Mouse (Mus musculus) heart, embryonic 13.5 days (tissue): ENCODE measurements around the gene Ddr1. TPM values are rescaled to one million over a fixed set of nuclear protein-coding genes. Genes with fewer than 3 reads are reported as not detected.
A peak's percentile ranks its signal among the peaks of the same experiment; 100 is the strongest.

Source experiments
- ATAC-seq: fragments of 200-750 bp; cut with Nextera tagmentation; 2 replicates; pipeline ENCODE4 v1.8.0; 2017; ENCODE audit warnings: moderate TSS enrichment; ENCODE audit not compliant: insufficient number of reproducible peaks, low FRiP score, low TSS enrichment; ENCODE audit errors: extremely low read depth
- H3K27ac ChIP-seq: fragments of 300-500 bp; sonication (generic); replicated peaks from 2 replicates; pipeline ENCODE4 v1.5.1; 2015; ENCODE audit warnings: moderate library complexity, mild to moderate bottlenecking, inconsistent platforms
- H3K27me3 ChIP-seq: fragments of 300-500 bp; sonication (generic); replicated peaks from 2 replicates; pipeline ENCODE4 v1.6.1; 2015; ENCODE audit warnings: mild to moderate bottlenecking, inconsistent platforms
- H3K36me3 ChIP-seq: fragments of 300-500 bp; sonication (generic); 2 replicates; pipeline ENCODE4 v1.6.1; 2015; ENCODE audit warnings: mild to moderate bottlenecking, inconsistent platforms
- H3K4me1 ChIP-seq: fragments of 300-500 bp; sonication (generic); 2 replicates; pipeline ENCODE4 v1.6.1; 2015; ENCODE audit warnings: inconsistent platforms
- H3K4me2 ChIP-seq: fragments of 300-500 bp; sonication (generic); 2 replicates; pipeline ENCODE4 v1.6.1; 2015; ENCODE audit warnings: inconsistent platforms, mild to moderate bottlenecking, moderate library complexity
- H3K4me3 ChIP-seq: fragments of 300-500 bp; sonication (generic); 2 replicates; pipeline ENCODE4 v1.5.1; 2015; ENCODE audit warnings: moderate library complexity, mild to moderate bottlenecking, inconsistent platforms
- H3K9ac ChIP-seq: fragments of 300-500 bp; sonication (generic); 2 replicates; pipeline ENCODE4 v1.6.1; 2015; ENCODE audit warnings: inconsistent platforms, mild to moderate bottlenecking, moderate library complexity
- H3K9me3 ChIP-seq: fragments of 300-500 bp; sonication (generic); 2 replicates; pipeline ENCODE4 v1.6.1; 2016; ENCODE audit warnings: inconsistent platforms
- WGBS: fragments of 180-500 bp; shearing (Covaris S2); methylation state at CpG from one replicate; pipeline ENCODE4 v1.1.7; 2015; ENCODE audit warnings: mixed read lengths; 5-methylcytosine and 5-hydroxymethylcytosine counted together
- polyA plus RNA-seq: library from polyadenylated mRNA; unstranded; fragments of >200 nt; fragmentation: Nextera tagmentation; extraction: Ambion mirVana; gene quantifications from 2 replicates; pipeline ENCODE4 v1.2.1, GENCODE M21; 2015

Ddr1 gene
- polyA plus RNA-seq, result 122 and 130 TPM in 2 replicates

DNA sequence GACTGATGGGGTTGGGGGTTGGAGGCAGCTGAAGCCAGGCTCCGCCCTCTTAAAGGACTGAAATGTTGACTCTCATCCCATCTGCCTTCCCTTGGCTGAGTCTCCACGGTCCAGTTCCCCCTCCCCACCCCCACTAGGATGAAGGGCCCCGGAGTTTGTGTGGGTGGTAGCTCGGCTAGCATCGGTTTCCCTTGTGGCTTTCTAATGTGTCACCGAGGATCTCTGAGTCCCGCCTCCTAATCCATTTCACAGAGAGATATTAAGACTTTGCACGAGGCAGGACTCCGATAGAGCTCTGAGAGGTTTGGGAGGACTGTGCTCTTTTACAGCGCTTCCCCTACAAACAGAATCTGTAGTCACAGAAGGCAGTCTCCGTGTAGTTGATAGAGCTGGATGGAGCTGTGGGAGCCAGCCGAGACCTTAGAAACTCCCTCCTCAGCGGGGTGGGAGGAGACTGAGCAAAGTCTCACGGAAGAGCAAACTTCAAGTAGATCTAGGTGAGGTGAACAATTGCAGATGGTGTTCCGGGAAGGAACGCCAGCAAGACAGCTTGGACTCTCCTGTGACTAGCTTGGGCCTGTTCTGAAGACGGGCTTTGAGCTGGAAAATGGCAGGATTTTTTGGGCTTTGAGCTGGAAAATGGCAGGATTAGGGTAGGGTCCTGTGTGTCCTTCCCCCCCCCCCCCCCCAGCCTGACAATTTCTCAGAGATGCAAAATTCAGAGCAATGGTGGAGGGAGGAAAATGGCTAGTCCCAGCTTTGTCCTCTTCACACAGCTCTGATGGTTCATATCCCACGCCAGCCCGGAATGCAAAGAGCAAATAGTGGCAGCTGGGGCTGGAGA, at the start of gene Ddr1:
TSS of gene Ddr1 (minus strand) at position 1 of the 844 bp plus-strand sequence.
- no peaks in the 10 kb centered on the region for H3K36me3 ChIP-seq
- 8% methylated on average over 19 of the region's 19 CpGs for WGBS
- ATAC-seq, result no peak
- peaks cover 5% of the 10 kb centered on the region; the same call in 1 of the 2 replicates for H3K27me3 ChIP-seq
- H3K4me1 ChIP-seq, result peaks cover 59% of the 10 kb centered on the region
- peak within 1 kb of the TSS; percentile 99 for H3K27ac ChIP-seq
- peak within 1 kb of the TSS; percentile 84 for H3K4me3 ChIP-seq
- peak within 1 kb of the TSS; percentile 86 for H3K9ac ChIP-seq
- H3K4me2 ChIP-seq, result peak within 1 kb of the TSS; percentile 81
- H3K9me3 ChIP-seq, result no peaks in the 10 kb centered on the region

DNA sequence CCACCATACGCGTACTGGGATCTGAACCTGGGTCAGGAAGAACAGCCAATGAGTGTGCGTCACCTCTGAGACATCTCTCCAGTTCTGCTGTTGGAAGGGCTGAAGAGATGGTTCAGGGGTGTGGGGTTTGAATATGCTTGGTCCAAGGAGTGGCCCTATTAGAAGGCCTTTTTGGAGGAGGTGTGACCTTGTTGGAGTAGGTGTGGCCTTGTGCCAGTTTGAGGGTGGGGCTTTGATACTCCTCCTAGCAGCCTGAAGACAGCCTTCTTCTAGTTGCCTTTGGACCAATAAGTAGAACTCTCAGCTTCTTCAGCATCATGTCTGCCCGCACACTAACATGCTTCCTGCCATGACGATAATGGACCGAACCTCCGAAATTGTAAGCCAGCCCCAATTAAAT, 49.2 kb upstream of the Ddr1 start:
- H3K4me2 ChIP-seq, result no peak overlapping the region
- no peak for ATAC-seq
- H3K4me1 ChIP-seq, result peaks cover 18% of the 10 kb centered on the region
- no peaks in the 10 kb centered on the region for H3K9me3 ChIP-seq
- H3K27ac ChIP-seq, result no peak overlapping the region
- H3K36me3 ChIP-seq, result no peaks in the 10 kb centered on the region
- 96% methylated on average over 7 of the region's 7 CpGs for WGBS
- no peak overlapping the region for H3K9ac ChIP-seq
- no peaks in the 10 kb centered on the region for H3K27me3 ChIP-seq
- H3K4me3 ChIP-seq, result no peak overlapping the region

DNA sequence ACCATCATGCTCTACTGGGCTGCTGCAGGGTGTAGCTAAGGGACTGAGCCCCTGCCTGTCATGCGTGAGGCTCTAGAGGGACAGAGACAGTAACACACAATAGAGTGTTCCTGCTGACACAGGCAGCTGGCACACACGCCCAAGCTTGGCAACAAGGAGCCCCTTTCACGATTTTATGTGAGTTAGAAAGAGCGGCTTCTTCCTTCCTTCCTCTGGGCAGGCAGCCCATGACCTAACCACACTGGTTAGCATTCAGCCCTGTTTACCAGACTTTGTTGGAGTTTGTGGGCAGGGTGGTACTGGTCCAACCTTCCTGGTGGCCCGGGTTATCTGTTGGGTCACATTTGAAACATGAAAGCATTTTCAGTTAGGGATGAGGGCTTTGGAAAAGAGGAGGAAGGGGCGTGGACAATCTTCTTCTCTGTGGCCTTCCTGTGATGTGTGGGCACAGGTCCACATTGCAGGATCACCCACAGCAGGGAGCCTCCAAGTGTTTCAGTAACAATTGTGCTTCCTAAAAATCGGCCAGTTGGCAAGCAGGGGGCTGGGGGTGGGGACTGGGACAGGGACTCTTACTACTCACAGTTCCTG, 47.9 kb upstream of the Ddr1 start:
- Histone ChIP-seq H3K27ac (no peak overlapping the region), H3K9ac (no peak overlapping the region), H3K4me3 (no peak overlapping the region), H3K27me3 (no peaks in the 10 kb centered on the region), H3K4me1 (peaks cover 12% of the 10 kb centered on the region), H3K36me3 (no peaks in the 10 kb centered on the region), H3K9me3 (no peaks in the 10 kb centered on the region), H3K4me2 (no peak overlapping the region)
- no peak for ATAC-seq
- WGBS, result 56% methylated on average over 7 of the region's 7 CpGs

DNA sequence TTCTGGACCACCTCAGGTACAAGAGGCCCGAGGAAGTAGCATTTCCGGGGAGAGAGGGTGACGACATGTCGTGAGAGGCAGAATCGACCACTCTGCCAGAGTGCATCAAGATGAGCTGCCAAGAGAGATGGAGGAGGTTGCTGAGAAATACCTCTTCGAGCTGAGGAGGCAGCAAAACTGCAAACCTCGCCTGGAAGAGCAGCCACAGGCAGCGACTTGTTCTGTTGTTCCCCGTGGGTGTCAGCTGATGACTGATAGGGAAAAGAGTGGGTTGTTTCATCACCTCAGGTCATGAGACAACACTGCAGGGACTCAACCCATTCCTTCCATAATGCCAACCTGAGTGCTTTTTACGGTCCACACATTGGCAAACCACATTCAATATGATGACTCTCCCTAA, 45.3 kb upstream of the Ddr1 start:
- ATAC-seq, result no peak
- H3K27ac ChIP-seq, result no peak overlapping the region
- no peaks in the 10 kb centered on the region for H3K36me3 ChIP-seq
- WGBS, result 29% methylated on average over 10 of the region's 10 CpGs
- 0 out of 2 replicates have a peak overlapping the region, but pooled peaks have one; percentile 24 for H3K9ac ChIP-seq
- no peak overlapping the region for H3K4me2 ChIP-seq
- H3K27me3 ChIP-seq, result no peaks in the 10 kb centered on the region
- no peaks in the 10 kb centered on the region for H3K9me3 ChIP-seq
- H3K4me1 ChIP-seq, result peaks cover 12% of the 10 kb centered on the region
- no peak overlapping the region for H3K4me3 ChIP-seq

DNA sequence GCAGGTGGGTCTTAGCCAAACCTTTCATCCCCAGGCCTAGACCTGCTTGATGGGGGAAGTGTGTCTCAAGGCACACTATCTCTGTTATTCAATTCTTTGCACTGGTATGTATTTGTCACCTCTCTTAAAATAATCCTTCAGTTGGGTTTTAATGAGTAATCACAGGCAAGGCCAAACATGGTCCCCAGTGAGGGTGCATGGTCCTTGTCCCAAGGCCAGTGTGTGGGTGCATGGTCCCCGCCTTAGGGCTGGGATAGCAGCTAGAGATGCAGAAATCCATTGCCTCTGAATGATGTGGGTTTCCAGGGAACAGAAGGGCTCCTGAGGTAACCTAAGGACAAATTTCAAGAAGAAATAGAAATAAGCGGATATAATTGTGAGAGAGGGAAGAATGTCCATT, 39.9 kb upstream of the Ddr1 start:
- no peaks in the 10 kb centered on the region for H3K36me3 ChIP-seq
- no peaks in the 10 kb centered on the region for H3K9me3 ChIP-seq
- H3K4me1 ChIP-seq, result peaks cover 7% of the 10 kb centered on the region
- H3K27ac ChIP-seq, result no peak overlapping the region
- peaks cover under 1% of the 10 kb centered on the region; the same call in 1 of the 2 replicates for H3K27me3 ChIP-seq
- ATAC-seq, result no peak
- no peak overlapping the region for H3K4me2 ChIP-seq
- H3K4me3 ChIP-seq, result no peak overlapping the region
- no peak overlapping the region for H3K9ac ChIP-seq
- 91% methylated on average over 2 of the region's 2 CpGs for WGBS

DNA sequence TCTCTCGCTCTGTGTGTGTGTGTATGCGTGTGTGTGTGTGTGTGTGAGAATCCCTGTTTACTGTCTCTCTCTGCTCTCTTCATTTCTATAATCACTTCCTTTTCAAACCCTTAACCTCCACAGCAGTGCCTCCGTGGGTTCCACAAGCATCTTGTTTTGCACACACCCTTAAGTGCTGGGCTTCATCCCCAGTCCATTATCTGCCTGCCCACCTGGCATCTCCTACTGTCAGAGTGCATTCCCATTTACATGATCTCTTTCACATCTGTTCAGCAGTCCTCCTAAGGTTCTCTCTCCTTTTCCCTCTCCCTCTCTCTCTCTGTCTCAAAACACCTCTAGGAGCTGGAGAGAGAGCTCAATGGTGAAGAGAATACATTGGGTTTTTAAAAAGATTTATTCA, 38.5 kb upstream of the Ddr1 start:
- no peak for ATAC-seq
- 0 out of 2 replicates have a peak, but pooled peaks cover 6% of the 10 kb centered on the region for H3K4me1 ChIP-seq
- H3K4me3 ChIP-seq, result no peak overlapping the region
- no peak overlapping the region for H3K9ac ChIP-seq
- 68% methylated on average over 3 of the region's 3 CpGs for WGBS
- no peaks in the 10 kb centered on the region for H3K36me3 ChIP-seq
- H3K27ac ChIP-seq, result 0 out of 2 replicates have a peak overlapping the region, but pooled peaks have one; percentile 0
- no peak overlapping the region for H3K4me2 ChIP-seq
- H3K9me3 ChIP-seq, result no peaks in the 10 kb centered on the region
- peaks cover 4% of the 10 kb centered on the region; the same call in 1 of the 2 replicates for H3K27me3 ChIP-seq

DNA sequence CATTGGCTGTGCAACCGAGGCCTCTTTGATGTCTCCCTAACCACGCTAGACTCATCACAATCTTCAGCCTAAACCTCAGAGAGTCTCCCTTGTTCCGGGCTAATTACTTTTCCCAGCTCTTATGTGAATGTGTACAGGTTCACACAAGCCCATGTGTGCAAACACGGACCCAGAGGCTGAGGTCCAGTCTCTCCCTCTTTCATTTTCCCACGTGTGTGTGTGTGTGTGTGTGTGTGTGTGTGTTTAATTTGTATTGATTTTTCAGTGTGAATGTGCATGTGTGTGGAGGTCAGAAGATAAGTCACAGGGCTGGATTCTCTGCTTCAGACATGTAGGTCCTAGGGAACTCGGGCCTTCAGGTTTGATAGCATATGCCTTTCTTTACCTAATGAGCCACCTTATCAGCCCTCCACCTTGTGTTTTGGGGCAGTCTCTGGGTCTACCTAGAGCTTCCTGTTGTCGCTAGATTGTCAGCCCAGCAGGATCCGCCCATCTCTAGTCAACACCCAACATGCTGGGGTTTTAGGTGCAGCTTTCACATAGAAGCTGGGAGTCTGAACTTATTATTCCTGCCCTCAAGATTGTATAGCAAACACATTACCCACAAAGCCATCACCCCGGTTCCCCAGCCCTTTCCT, 37.3 kb upstream of the Ddr1 start:
- Histone ChIP-seq H3K9me3 (no peaks in the 10 kb centered on the region), H3K27me3 (peaks cover 4% of the 10 kb centered on the region; the same call in 1 of the 2 replicates), H3K9ac (no peak overlapping the region), H3K4me3 (no peak overlapping the region), H3K27ac (no peak overlapping the region; the same call in 1 of the 2 replicates), H3K4me1 (0 out of 2 replicates have a peak, but pooled peaks cover 6% of the 10 kb centered on the region), H3K4me2 (no peak overlapping the region), H3K36me3 (no peaks in the 10 kb centered on the region)
- ATAC-seq, result peak; percentile 40; the same call in 1 of the 2 replicates
- WGBS, result 72% methylated on average over 9 of the region's 9 CpGs

DNA sequence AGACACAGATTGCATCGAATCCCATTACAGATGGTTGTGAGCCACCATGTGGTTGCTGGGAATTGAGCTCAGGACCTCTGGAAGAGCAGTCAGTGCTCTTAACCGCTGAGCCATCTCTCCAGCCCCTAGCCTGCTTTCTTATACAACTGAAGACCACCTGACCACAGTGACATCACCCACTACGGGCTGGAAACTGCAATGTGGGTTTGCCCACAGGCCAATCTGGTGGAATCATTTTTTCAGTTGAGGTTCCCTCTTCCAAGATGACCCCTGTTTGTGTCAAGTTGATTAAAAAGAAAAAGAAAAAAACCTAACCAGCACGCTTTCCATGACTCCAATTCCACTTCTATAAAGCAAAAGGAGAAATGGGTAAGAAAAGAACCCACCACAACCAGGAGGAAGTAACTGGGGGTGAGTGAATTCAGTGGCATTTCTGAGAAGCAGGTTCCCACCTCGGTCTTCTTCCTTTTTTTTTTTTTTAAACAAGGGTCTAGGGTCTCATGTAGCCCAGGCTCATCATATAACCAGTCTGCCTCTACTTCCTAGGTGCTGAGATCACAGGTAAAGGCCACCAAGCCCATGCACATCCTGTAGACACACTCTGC, 36.0 kb upstream of the Ddr1 start:
- no peaks in the 10 kb centered on the region for H3K9me3 ChIP-seq
- no peak overlapping the region for H3K4me2 ChIP-seq
- WGBS, result 65% methylated on average over 5 of the region's 5 CpGs
- peaks cover 14% of the 10 kb centered on the region for H3K4me1 ChIP-seq
- no peaks in the 10 kb centered on the region for H3K36me3 ChIP-seq
- no peak overlapping the region for H3K9ac ChIP-seq
- H3K27ac ChIP-seq, result no peak overlapping the region
- peaks cover 4% of the 10 kb centered on the region; the same call in 1 of the 2 replicates for H3K27me3 ChIP-seq
- H3K4me3 ChIP-seq, result no peak overlapping the region
- no peak for ATAC-seq

DNA sequence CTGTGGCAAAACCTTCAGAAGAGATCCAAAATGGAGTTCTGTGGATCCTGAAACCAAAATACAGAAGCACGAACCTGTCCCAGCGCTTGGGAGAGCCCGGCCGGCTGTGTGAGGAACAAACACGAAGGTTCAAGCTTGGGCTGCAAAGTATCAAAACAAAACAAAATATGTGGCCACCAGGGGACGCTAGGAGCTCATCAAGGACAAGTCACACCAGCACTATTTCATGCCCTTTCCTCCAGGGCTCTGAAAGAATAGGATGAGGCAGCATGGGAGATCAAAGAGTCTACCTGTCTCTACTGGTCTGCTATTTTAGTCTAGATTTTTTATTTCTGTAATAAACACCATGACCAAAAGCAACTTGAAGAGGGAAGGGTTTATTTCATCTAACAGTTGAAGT, 35.3 kb upstream of the Ddr1 start:
- Histone ChIP-seq H3K36me3 (no peaks in the 10 kb centered on the region), H3K9ac (0 out of 2 replicates have a peak overlapping the region, but pooled peaks have one; percentile 47), H3K27me3 (peaks cover 4% of the 10 kb centered on the region; the same call in 1 of the 2 replicates), H3K4me3 (no peak overlapping the region), H3K27ac (no peak overlapping the region), H3K4me2 (peak overlapping the region; percentile 39), H3K4me1 (peaks cover 14% of the 10 kb centered on the region), H3K9me3 (no peaks in the 10 kb centered on the region)
- ATAC-seq, result no peak
- 7% methylated on average over 6 of the region's 6 CpGs for WGBS

DNA sequence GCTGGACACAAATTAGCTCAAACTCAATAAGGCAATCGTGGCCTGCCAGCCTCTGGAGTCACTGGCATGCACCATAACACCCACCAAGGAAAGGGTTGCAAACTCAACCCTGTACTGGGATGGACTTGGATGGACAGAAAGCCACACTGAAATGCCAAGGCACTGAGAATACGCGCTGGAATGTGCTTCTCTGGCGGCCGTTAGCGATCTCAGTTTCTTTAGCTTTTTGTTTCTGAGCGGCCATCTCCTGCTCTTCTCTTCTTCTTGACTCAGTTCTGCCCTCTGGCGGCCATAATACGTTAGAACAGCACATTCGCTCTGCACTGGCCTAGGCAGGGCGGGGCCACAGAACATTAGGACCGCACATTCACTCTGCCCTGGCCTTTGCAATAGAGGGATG, 33.3 kb upstream of the Ddr1 start:
- peaks cover 11% of the 10 kb centered on the region for H3K4me1 ChIP-seq
- peak overlapping the region; percentile 42; the same call in 1 of the 2 replicates for H3K4me2 ChIP-seq
- H3K27me3 ChIP-seq, result peaks cover 4% of the 10 kb centered on the region; the same call in 1 of the 2 replicates
- H3K9me3 ChIP-seq, result no peaks in the 10 kb centered on the region
- H3K9ac ChIP-seq, result 0 out of 2 replicates have a peak overlapping the region, but pooled peaks have one; percentile 15
- H3K36me3 ChIP-seq, result no peaks in the 10 kb centered on the region
- H3K4me3 ChIP-seq, result no peak overlapping the region
- WGBS, result 10% methylated on average over 12 of the region's 12 CpGs
- H3K27ac ChIP-seq, result no peak overlapping the region
- ATAC-seq, result no peak; the same call in 1 of the 2 replicates
